Mouse (Mus musculus) heart, adult 18-20 months (tissue): Measurements from ENCODE around the gene Tmsb15b2. TPM values are rescaled to one million over a fixed set of nuclear protein-coding genes. Genes with fewer than 3 reads are reported as not detected.
A peak's percentile ranks its signal among the peaks of the same experiment; 100 is the strongest.
"Not testable (repeated sequence)": the region's sequence is repeated elsewhere in the genome, so short reads cannot be mapped to it uniquely, and the experiment has no call there.

ENCODE experiments used
- DNase-seq, 2 experiments: peaks; one replicate each; pipeline ENCODE4 v3.0.0; 2021 to 2022; ENCODE audit warnings: mixed read lengths in 1 of 2
- long read RNA-seq, 2 experiments: library from polyadenylated mRNA; stranded (forward); transcript quantifications; one replicate each; pipeline ENCODE4 v2.0.0; 2021
- total RNA-seq, 2 experiments: library from RNA; stranded (reverse); gene quantifications; 2 replicates each; pipeline ENCODE4 v1.2.3; 2021

Tmsb15b2 gene
- 1 to 10 TPM in 1 of 2 experiments, under 1 TPM in 1; 0.92 to 1.2 TPM for total RNA-seq
- long read RNA-seq, experiment 1: 0 reads
- long read RNA-seq, experiment 2: 0 reads

DNA sequence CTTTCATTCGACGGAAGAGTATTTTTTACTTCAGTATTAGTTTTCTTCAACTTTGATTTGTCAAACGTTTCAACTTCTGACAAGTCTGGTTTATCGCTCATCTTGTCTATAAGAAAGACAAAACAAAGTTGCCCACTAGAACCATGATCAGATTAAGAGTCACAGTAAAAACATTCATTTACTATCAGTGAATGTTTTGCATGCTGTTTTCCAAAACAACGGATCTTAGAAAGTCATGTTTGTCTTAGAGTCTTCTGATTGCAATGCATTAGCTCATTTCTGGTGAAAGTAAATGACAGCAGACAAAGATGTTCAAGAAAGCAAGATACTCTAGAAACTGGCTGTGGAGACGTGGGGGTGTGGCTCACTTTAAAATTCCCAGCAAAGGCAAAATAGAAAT is at the start of gene Tmsb15b2:
Gene Tmsb15b2 (minus strand): TSS at position 101 of the 400 bp plus-strand sequence.
- not testable (repeated sequence) for DNase-seq

DNA sequence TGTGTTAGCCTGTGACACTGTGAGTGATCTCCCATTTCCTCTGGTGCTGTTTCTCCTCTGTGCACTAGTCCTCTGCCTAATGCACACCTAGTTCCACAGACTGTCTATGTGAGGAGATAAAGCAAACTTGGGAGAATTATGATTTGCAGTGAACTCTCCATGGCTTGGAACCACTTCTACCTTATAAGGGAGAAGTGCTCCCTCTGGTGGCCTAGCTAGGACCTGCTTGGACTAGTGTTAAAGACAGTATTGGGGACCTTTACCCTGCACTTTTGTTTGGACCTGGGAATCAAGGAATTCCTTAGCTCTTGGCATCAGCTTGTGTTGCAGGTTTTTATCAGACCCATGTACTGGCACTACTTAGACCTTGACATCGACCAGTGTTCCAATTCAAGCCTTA is 44.0 kb upstream of the Tmsb15b2 start:
- peak; percentile 41 to 70 for DNase-seq

DNA sequence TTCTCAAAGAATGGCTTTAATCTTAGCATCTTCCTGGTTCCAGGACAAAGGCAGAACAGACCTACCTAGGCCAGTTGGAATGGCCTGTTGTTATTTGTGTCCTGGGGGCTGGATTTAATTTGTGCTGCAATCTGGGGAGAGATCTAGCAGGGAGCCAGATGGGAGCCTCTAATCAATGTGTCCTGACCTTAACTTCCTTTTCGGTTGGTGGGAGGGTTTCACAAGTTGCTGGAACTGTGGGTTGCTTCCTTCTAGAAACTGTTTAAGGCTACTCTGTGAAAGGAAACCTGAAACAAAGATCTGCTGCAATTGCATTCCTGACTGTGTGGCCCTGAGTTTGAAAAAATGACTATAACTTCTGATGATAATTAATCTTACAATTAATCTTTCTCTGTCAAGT is 42.4 kb upstream of the Tmsb15b2 start:
- DNase-seq: no peak

DNA sequence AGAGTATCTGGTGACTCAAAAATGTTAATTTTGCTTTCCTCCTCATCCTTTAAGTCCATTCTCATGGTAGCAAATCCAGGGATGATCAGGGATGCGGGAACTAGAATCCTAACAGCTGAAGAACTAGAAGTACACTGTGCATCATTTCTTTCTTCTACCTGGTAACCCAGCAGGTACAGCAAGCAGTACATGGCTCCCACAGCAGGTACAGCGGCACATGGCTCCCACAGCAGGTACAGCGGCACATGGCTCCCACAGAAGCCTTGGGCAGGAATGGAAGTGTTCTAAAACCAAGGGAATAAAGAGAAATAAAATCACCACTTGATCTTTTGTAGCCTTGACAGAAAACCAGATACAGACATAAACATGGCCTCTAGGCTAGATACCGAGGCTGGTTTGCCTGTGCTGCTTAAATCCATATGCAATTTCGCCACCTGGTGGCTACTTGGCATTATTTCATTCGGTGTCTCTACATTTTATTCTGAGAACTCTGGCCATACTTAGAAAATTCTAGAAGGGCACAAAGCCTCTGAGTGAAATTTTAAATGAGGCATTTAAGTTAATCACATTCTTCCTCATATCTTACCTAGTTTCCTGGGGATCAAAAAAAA is 39.9 kb upstream of the Tmsb15b2 start:
- DNase-seq: peak; percentile 21 to 29

DNA sequence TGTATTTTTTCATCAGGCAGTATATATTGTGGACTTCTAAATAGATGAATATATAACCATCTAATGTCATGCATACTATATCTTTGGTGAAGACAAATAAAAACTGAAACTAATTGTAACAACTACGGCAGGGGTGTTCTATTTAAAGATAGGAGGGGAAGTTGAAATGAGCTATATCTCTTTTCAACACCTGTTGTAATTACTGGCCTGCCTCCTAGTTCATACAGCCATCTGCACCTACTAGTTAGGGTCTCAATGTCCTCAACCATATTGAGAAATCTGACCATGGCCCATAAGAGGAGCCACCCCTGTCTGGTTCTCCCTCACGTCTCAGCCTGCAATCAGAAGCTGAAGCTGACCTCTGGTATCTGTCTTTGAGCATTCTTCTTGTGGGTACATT is 21.0 kb upstream of the Tmsb15b2 start:
- DNase-seq: no peak

DNA sequence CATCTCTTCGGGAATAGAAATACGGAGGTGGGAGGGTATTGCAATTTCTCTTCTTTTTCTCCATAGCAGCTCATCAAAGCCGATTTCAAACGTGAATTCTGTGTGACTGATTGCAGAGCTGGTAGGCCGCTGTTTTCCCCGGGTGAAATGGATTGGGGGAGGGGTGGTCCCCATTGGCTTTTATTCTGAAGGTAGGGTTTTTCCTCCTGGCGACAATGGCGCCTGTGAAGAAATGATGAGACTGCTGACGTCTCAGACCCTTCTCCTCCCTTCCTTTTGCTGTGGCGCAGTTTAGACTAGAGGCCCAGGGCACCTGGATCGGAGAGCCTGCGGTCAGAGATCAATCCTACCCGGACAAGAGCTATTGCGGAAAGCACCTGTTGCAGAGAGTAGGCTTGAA is 18.3 kb upstream of the Tmsb15b2 start:
- DNase-seq: no peak

GRCm38 (mm10) chrX:136992978-136993547 is 17.8 kb upstream of the Tmsb15b2 start, which contains the start of gene Zcchc18:
Zcchc18 (plus strand) TSS chrX:136993155.
- DNase-seq: peak; percentile 18 to 45

DNA sequence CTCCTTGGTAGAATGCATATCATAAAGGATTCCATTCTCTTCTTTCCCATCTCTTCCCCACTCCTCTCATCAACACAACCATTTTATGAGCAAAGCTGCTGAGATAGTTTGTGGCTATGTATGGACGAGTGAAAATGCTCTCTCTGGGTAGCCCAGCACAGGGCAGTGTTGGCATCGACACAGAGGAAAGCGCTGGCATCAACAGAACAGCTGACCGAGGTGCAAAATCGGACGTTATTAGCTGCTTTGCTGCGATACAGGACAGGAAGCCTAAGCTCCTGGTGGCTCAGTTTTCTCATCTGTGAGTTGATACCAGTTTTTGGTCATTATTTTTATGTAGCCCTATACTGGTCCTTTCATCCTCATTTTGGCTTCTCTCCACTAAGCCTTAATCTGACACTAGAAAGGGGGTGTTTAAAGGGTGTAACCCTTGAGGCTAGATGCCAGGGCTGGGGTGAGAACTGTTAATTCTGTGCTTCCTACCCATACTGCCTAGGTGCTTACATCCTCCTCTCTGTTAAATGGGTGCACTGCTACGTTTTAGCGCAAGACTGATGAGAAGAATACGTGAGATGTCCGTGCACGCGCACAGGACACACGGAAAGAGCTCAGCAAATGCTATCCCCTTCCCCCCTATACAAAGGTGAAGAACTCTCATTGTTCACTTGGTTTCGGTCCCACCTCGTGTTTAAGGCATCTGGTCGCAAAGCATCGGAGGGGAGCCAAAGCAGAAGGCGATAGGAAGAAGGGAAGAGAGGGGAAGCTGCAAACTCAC is 17.1 kb upstream of the Tmsb15b2 start:
- DNase-seq: no peak

- DNase-seq: no peak
Measured at GRCm38 (mm10) chrX:136991274-136991673, 16.0 kb upstream of the Tmsb15b2 start.

GRCm38 (mm10) chrX:136986039-136986438 is 10.7 kb upstream of the Tmsb15b2 start:
- DNase-seq: no peak

DNA sequence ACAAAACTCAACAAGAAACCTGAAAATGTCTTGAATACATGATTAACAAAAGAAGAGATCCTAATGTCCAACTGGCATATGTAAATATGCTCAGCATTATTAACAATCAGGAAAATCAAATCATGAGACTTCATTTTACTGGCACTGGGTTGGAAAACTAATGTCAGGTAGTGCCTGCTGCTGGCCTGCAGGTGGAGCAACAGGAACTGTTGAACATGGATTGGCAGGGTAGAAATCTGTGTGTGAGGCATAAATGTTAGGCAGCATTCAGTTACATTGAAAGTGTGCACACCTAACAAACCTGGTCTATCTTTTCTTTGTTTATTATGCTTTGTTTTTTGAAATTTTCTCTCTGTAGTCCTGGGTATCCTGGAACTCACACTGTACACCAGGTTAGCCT is 3.3 kb upstream of the Tmsb15b2 start:
- no peak for DNase-seq

DNA sequence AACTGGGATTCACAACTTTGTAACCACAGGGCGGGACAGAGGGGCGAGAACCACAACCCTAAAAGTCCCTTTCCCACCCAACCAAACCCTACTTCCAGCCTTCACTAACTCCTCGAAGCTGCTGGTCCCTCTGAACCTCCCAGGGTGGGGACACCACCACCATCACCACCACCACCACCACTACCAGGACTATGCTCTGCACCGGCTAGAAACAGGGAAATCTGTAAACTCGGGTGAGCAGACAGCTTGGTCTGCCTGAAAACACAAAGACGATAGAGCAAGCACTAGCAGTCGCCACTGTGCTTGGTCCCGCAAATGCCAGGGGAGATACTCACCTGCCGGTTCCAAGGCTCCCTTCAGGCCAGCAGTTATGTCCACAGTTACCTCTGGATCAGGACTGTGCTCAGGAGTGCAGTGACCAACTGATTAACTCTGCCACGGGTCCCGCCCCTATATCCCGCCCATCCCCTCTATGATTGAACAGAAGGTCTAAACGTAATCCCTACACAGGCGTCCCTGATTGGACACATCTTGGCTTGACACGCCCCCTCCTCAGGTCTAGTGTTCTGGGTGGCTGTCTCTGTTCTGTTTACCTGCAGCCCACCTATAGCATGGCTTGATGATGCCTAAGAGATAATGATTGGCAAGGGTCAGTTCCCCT is 1.3 kb upstream of the Tmsb15b2 start, which contains the start of the genes Tmsb15l and Tmsb15b1:
Gene Tmsb15l (minus strand): TSS at position 446 of the 661 bp plus-strand sequence.
Gene Tmsb15b1 (minus strand): TSS at position 451 of the 661 bp plus-strand sequence.
- DNase-seq: peak in 1 of 2 experiments; percentile 49

DNA sequence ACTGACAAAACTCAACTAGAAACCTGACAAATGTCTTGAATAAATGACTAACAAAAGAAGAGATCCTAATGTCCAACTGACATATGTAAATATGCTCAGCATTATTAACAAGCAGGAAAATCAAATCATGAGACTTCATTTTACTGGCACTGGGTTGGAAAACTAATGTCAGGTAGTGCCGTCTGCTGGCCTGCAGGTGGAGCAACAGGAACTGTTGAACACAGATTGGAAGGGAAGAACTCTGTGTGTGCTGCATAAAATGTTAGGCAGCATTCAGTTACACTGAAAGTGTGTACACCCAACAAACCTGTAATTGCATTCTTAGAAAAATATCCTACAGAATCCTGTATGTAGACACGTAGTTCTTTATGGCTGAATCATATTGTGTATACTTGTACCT is 15.6 kb downstream of the Tmsb15b2 start:
- peak in 1 of 2 experiments; percentile 13 for DNase-seq

DNA sequence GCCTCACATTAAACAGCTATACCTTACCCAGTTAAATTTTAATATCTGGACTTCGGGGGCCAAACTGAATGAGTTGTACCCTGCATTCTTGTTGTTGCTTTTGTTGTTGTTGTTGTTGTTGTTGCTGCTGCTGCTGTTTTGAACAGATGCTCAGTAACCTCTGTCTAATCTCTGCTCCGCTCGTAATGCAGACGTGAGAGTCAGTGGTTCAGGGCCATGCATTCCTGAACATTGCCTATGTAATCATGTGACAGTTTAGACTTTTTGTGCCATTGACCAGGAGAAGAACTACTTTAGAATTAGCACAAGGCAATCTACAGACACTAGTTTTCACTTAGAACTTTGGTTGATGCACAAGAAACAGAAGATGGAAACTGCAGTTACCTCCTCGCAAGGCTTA is 17.0 kb downstream of the Tmsb15b2 start:
- DNase-seq: not testable (repeated sequence)

GRCm38 (mm10) chrX:136957583-136958279 is 17.6 kb downstream of the Tmsb15b2 start:
- peak in 1 of 2 experiments; percentile 15 for DNase-seq

DNA sequence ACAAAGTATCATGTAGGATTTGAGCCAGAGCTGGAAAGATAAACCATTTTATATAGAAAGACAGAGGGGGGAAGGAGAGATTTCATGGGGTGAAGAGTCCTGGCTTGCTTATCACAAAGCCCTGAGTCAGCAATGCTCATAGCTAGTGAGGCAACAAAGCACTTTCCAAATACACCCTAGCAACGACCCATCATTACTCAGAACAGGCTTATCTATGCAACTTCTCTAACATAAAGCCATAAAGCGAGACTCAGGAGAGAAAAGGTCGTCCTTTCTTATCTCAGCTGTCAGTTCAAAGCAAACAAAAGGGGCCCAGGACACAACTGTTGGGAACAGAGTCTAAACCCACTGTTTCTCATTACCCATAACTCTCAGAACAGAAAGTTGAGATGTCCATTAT is 37.3 kb downstream of the Tmsb15b2 start:
- no peak for DNase-seq

DNA sequence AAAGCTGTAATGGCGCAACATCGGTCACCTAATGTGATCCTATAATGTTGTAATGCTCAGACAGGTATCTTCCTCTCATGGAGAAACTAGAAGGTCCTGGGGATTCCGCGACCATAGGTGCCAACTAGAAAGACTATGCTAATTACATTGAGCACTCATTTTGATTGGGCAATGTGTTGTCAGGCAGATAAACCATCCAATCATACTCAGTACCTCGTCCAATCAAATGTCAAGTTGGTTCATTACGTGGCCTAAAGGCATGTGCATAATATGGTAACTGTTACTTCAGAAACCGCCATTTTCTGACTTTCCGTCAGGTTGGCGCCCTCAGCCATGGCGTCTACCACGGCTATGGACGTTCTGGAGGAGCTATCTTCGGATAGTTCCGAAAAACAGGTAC is 48.3 kb downstream of the Tmsb15b2 start, which contains the start of gene H2bfm:
Gene H2bfm (plus strand): TSS at position 295 of the 400 bp plus-strand sequence.
- no peak for DNase-seq

GRCm38 (mm10) chrX:136925863-136926262 is 49.4 kb downstream of the Tmsb15b2 start:
- no peak for DNase-seq
